Mouse (Mus musculus): ENCODE data around the gene Adam22.

Adam22 gene

GRCm38 (mm10) chr5:8164773-8165172 lies 203.2 kb downstream of the Adam22 start:
- no peak for DNase-seq (ENCODE audit: low read depth)

DNA sequence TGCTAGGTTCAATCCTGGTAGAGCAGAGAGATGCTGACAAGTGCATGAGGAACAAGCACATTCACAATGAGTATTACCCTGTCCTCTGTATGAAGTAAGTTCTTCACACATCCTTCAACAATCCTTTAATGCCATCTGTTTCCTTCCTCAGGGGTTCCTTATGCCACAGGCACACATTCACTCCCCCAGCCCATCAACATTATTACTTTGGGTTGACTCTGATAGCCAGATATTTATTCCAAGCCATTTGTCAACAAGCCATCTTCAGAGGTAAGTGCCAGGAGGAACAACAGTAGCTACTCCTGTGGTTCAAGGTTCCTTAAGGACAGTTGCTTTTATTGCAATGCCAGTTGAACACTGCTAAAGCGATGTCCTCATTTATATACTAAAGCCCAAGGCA lies 216.3 kb downstream of the Adam22 start:
- DNase-seq (ENCODE audit: low read depth), result no peak

GRCm38 (mm10) chr5:8146146-8146545 lies 221.8 kb downstream of the Adam22 start:
- no peak for DNase-seq (ENCODE audit: low read depth)

GRCm38 (mm10) chr5:8145473-8145872 lies 222.5 kb downstream of the Adam22 start:
- no peak for DNase-seq (ENCODE audit: low read depth)

DNA sequence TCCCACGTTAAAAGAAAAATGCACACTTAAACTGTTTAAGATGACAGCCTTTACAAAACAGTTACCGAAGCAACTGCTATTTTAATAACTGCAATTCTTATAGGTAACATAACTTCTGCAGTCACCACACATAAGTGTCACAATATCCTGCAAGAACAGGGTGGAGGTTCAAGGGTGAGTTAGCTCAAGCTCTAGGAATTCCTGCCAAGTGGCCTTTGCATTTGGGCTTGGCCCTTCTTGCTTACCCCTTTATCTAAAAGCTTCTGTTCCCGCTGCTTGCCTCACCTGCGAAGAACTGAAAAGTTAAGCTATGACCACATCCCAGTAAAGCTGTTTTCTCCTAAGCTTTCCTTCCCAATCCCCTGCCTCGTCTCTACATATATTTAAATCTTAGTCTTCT lies 235.4 kb downstream of the Adam22 start:
- DNase-seq (ENCODE audit: low read depth), result no peak

DNA sequence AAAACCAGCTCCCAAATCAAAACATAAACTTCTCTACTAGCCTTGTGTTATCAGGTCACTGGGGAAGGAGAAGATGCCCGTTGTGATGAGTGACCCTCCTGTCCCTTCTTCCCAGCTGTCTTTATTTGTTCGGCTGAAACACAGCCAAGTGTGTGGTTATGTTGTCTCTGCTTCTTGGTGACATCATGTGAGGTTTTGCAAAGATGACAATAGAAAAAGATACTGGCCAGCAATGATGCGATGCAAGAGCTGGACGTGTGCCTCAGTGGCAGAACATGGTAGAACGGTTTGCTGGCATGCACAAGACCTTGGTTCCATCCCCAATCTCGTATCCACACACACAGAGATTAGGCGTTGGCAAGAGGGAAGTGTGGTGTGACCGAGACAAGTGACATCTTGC lies 236.0 kb downstream of the Adam22 start:
- DNase-seq (ENCODE audit: low read depth), result no peak

GRCm38 (mm10) chr5:8129750-8130149 lies 238.2 kb downstream of the Adam22 start:
- no peak for DNase-seq (ENCODE audit: low read depth)

- no peak for DNase-seq (ENCODE audit: low read depth)
These were observed 247.0 kb downstream of the Adam22 start for GRCm38 (mm10) chr5:8120926-8121325.

DNA sequence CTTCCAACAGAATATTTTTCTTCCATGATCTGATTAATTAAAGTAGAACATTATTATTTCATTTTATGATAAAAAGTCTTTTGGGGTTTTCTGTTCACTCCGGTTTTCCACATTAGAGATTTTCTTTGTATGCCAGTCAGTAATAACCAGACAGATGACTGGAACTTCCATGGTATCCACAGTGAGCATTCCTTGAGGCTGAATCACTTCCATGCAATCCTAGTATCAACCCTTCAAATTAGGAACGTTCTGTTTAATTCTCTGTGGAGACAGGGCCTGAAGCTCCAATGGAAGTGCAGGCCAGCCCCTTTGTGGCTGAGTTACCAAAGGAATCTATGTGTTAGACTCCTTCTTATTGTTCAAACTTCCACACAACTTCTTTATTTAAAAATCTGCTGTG lies 247.9 kb downstream of the Adam22 start:
- no peak for DNase-seq (ENCODE audit: low read depth)

GRCm38 (mm10) chr5:8116561-8117168 lies 251.3 kb downstream of the Adam22 start:
- DNase-seq (ENCODE audit: low read depth), result no peak

DNA sequence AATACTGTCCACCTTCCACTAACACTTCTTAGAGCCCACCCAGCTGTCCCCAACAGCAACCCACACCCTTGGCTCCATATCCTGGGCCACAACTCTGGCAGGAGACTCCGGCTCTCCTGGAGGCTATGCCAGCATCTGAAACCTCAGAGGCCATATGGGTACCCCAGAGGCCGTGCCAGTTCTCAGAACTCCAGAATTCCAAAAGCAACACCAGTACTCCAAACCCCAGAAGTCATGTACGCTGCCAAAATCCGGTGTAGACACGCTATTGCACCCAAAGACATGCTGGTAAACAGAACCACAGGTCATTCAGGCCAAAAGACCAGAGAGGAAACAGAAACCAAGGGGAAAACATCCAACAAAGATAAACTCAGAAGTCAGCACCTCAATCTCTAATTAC lies 255.7 kb downstream of the Adam22 start:
- no peak for DNase-seq (ENCODE audit: low read depth)

- DNase-seq (ENCODE audit: low read depth), result no peak
These were observed 256.3 kb downstream of the Adam22 start for GRCm38 (mm10) chr5:8111691-8112090.

- DNase-seq (ENCODE audit: low read depth), result no peak
These were observed 272.3 kb downstream of the Adam22 start for GRCm38 (mm10) chr5:8095689-8096088.

- no peak for DNase-seq (ENCODE audit: low read depth)
These were observed 273.0 kb downstream of the Adam22 start for GRCm38 (mm10) chr5:8094921-8095320.

- DNase-seq (ENCODE audit: low read depth), result no peak
These were observed 279.8 kb downstream of the Adam22 start for GRCm38 (mm10) chr5:8088147-8088546.

GRCm38 (mm10) chr5:8085661-8086060 lies 282.3 kb downstream of the Adam22 start:
- no peak for DNase-seq (ENCODE audit: low read depth)

DNA sequence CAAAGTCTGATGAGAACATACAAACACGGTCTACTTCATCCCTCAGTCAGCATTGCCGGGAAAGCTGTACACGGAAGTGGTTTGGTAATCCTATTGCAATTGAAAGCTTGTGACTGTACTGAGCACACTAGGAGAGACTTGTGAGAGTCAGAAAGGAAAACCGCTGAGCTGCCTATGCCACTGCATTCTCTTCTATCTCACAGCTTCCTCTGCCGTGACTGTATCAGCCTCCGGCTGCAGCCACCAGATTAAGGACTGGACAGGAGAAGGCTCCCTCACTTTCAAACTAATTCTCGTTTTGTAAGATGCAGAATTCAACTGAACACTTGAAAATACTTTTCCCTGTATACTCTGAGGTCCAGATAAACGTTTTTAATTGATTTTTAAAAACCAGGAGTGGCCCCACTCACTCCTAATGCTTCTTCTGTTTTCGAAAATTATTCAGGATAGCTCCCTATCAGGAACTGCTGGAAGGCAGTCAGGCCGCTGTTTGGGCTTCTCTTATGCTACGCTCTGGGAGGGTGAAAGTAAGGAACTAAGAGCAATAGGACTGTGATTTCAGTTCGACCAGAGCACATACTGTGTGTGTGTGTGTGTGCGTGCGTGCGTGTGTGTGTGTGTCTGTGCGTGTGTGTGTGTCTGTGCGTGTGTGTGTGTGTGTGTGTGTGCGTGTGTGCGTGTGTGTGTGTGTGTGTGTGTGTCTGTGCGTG lies 285.0 kb downstream of the Adam22 start:
- no peak for DNase-seq (ENCODE audit: low read depth)

DNA sequence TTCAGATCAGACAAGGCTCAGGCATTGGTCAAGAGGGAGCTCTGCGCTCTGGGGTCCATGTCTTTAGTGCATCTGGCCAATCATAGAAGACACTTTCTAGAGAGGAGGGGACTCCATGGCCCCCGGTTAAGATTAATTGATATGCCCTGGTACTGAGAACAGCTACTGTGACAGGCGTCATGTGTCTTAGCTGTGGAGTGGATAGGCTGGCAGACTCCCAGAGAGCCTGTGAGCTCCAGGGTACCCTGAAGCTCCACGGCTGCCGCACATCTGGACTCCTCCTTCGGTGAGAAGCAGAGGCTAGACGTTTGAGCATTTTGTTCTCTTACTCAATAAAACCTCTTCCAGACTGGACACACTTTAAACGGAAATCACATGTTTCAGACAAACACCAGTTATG lies 290.5 kb downstream of the Adam22 start:
- DNase-seq (ENCODE audit: low read depth), result no peak

DNA sequence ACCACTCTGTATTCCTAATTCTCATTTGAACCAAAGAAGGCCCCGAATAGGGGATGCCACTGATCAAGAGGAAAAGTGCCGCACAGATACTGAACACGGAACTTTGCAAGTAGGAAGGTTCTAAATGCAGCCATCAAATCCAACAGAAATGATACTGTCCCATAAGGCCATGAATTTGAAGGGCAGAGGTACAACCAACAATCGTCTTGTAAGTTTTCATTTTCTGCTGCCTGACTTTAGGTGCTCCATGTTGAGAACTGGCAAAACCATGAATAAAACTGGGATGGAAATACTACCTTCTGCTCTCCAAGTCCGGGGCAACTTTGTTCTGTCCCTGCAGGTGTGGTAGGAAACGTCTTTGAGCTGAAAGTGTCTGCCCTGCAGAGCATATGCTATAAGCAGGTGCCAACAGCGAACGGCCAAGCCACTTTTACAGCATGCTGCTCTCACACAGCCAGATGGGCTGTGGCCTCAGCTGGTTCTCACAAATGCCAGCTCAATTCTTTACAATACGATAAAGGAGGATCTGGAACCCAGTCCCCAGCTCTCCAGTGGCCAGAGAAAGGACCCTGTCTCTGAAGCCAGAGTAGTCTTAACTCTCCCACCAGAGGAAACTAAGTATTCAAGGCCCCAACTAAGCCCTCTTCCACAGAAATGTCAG lies 293.9 kb downstream of the Adam22 start:
- DNase-seq (ENCODE audit: low read depth), result no peak

- no peak for DNase-seq (ENCODE audit: low read depth)
These were observed 294.6 kb downstream of the Adam22 start for GRCm38 (mm10) chr5:8073406-8073805.

DNA sequence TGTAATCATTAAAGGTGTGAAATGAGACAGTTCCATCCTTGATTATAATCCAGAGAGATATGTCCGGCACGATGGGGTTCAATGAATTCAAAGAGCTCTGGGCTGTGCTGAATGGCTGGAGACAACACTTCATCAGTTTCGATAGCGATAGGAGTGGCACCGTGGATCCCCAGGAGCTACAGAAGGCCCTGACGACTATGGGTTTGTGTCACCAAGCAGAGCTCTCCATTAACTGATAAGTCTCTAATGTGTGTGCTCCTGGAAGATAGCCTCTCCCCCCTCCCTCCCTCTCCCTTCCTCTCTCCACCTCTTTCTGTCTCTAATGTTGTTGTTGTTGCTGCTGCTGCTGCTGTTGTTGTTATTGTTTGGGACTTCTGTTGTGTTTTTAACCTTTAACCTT lies 304.8 kb downstream of the Adam22 start:
- DNase-seq (ENCODE audit: low read depth), result no peak

GRCm38 (mm10) chr5:8062469-8062868 lies 305.5 kb downstream of the Adam22 start:
- no peak for DNase-seq (ENCODE audit: low read depth)

DNA sequence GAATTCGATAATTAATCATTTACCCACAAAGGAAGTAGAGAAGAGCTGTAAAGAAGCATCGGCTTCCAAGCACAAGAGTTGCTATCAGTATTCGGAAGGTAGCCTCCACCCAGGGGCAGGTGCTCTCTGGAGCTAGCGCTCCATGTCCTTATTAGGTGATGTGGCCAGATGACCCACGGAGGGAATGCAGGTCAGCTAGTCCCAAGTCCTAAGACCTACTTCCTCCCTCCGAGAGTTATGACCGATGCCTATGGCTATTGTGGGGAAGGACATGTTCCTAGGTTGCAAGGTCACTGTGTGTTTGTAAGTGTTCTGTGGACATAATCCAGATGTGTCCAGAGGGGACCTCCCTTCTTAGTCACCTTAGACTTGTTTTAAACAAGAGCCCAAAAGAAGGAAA lies 309.9 kb downstream of the Adam22 start:
- DNase-seq (ENCODE audit: low read depth), result no peak

GRCm38 (mm10) chr5:8057018-8057323 lies 311.0 kb downstream of the Adam22 start:
- DNase-seq (ENCODE audit: low read depth), result no peak

All from induced T-regulatory cell, adult 2 months (primary cell).